Mouse (Mus musculus): ENCODE data around the gene Psmc2.

Psmc2 gene

DNA sequence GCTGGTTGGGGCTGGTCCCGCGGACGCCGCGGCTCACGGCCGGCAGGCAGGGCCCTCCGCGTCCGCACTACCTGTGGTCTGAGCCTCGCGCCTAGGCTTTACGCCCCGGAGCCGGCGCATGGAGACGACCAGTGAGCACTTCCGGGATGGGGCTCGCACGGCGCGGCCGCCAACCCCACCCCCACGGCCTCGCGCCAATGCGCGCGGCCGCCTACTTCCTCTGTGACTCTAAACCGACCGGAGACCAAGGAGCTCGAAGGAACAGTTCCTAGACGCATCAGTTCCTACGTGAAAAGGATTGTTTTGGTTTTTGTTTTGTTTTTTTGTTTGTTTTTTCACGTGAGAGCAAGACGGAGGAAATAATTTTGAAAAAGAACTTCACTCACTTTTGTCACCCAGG, at the start of gene Psmc2, which contains the start of gene Dnajc2:
TSS of gene Psmc2 (plus strand) at position 231 of the 400 bp plus-strand sequence.
TSS of gene Dnajc2 (minus strand) at position 199 of the 400 bp plus-strand sequence.
- DNase-seq (ENCODE audit: low spot score in 2 of 2), result peak; percentile 87 to 91

DNA sequence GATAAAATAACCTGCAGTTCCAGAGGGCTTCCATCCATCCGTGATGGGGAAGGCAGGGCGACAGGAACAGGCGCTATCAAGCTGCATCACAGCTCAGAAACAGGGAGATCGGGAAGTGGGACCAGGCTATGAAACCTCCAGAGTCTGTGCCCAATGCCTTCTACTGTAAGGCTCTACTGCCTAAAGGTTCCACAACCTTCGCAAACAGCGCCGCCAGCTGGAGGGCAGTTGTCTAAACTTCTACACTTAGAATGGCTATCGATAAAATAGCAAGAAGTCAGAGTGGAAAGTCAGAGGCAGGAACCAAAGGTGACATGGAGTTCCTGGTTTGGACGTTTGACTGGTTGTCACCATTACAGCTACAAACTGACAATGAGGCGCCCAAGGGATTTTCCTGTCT, 49.5 kb upstream of the Psmc2 start:
- DNase-seq (ENCODE audit: low spot score in 2 of 2), result peak; percentile 71 to 72

DNA sequence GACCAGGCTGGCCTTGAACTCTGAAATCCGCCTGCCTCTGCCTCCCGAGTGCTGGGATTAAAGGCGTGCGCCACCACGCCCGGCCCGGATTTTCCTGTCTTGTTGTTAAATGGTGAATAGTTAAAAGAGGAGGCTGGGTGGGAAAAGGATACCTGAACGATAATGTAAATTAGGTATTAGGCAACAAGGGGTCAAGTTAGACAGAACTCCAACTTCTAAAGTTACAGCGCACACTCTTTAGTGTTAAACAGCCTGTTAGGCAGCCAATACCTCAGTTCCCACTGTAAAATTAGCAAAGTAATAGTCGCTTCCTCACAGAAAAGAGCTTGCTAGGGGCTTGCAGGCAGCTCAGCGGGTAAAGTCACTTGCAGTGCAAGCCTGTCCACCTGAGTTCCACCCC, 49.0 kb upstream of the Psmc2 start:
- no peak for DNase-seq (ENCODE audit: low spot score in 2 of 2)

DNA sequence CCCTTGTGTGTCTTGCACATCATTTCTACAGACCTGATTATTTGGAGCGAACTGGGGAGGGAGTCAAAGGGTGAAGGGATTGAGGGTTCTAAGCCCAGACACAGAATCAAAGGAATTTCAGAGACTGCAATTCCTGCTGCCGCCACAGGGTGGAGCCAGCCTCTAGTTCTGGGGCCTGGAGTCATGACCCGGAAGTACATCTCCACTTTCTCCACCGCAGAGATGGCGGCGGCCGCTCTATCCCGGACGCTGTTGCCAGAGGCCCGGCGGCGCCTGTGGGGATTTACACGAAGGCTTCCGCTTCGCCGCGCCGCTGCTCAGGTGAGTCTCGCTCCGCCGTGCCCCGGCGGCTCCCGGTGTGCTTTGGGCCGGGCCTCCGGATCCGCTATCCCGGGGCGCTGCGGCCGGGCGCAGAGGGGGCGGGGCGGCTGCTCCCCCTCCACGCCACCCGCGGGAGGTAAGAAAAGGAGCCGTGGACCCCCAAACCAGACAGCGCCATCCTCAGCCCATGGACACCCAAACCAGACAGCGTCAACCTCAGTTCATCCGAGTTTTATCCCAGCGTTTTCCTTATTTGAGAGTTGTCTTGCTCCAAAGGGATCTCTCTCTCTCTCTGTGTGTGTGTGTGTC, 48.0 kb upstream of the Psmc2 start, which contains the start of gene Pmpcb:
TSS of gene Pmpcb (plus strand) at position 186 of the 630 bp plus-strand sequence.
- peak; percentile 78 to 82 for DNase-seq (ENCODE audit: low spot score in 2 of 2)

DNA sequence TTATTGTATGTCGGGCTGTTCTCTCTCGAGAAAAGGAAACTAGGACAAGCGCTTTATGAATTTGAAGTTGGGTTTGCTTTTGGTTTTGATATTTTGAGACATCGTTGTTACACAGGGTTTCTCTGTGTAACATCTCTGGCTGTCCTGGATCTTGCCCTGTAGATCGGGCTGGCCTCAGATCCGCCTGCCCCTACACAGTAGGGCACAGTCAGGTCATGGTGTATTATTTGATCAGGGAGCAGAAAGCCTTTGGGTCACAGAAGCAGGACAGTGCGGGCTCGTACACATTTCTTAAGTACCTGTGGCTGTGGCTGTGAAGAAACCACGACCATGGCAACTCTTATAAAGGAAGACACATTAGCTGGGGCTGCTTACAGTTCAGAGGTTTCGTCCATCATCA, 47.5 kb upstream of the Psmc2 start:
- no peak for DNase-seq (ENCODE audit: low spot score in 2 of 2)

DNA sequence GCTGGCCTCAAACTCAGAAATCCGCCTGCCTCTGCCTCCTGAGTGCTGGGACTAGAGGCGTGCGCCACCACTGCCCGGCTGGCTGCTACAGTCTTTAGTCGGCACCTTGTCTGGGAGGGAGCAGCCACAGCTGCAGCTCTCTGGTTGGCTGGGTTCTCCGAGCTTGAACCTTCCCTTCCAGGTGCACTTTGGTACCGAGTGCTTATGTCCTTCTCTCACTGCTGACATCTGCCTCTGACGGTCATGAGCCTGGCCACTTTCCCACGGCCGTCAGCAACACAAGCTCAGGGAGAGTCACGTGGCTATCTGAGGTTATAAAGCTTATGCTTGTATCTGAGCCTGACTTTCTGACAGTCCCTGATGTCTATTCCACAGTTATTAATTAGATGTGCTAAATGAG, 46.0 kb upstream of the Psmc2 start:
- no peak for DNase-seq (ENCODE audit: low spot score in 2 of 2)

DNA sequence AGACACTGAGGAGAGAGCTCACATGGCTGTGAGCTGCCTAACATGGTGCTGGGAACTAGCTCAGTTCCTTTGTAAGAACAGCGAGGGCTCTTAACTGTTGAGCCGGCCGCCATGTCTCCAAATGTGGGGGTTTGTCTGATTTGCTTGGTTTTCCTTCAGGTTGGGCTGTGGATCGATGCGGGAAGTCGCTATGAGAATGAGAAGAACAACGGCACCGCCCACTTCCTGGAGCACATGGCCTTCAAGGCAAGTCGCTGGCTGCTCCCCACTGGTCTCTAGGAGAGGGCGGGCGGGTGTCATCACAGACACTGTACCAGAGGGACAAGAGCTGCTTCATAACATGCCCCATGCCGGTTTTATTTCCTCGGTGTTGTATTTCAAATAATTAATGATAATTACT, 45.2 kb upstream of the Psmc2 start:
- DNase-seq (ENCODE audit: low spot score in 2 of 2), result no peak

DNA sequence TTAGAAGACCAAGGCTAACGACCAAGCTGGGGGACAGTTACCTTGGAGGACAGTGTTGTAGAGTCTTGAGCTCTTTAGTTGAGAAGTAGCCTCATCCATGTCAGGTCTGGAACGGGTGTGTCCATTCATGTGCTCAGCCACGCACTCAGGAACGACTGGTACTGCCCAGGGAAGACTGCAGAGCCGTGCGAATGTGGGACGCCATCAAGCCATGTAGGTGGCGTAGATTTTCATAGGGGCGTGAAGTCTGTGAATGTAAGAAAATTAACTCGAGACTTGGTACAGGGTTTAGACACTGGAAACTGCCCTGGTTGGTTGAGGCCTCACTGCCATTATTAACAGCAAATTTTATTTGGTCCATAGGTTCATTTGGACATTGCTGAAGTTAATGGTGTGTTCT, 41.5 kb upstream of the Psmc2 start:
- DNase-seq (ENCODE audit: low spot score in 2 of 2), result no peak

DNA sequence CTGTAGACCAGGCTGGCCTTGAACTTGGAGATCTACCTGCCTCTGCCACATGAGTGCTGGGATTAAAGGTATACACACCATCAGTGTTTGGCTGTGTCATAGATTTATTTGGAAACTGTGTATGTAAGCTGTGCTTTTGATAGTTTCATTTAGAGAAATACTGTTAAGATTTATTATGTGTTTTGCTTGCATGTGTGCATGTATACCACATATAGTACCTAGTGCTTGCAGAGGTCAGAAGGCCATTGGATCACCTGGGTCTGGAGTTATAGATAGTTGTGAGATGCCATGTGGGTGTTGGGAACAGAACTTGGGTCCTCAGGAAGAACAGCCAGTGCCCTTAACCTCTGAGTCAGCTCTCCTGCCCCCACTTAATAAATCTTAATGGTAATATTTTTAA, 40.4 kb upstream of the Psmc2 start:
- DNase-seq (ENCODE audit: low spot score in 2 of 2), result no peak

DNA sequence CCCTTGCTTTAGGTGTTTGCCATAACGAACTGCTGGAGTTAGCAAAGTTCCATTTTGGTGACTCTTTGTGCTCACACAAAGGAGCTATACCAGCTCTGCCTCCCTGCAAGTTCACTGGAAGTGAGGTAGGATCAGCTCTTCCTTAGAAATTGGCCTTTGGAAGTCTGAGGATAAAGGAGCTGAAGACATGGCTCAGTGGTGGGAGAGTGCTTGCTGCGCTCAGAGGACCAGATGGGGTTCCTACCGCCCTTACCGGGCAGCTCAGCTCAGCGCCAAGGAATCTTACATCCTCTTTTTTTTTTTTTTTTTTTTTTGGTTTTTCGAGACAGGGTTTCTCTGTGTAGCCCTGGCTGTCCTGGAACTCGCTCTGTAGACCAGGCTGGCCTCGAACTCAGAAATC, 39.1 kb upstream of the Psmc2 start:
- DNase-seq (ENCODE audit: low spot score in 2 of 2), result no peak

DNA sequence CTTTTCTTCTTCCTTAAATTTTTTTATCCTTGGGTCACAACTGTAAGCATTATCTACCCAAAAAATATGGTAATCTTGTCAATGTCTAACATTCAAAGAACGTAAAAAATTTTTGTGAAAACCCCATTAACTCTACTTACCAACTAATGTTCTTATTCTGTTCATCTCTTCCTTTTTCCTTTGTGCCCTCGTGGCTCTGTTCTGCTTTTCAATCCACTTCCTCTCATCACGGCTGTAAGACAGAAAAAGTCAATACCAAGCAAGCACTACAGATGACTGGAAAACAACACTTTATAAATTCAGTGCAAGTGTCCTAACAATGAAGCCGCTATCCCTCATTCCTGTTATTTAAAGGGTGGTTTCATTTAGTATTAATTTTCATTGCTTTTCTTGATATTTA, 16.6 kb upstream of the Psmc2 start:
- DNase-seq (ENCODE audit: low spot score in 2 of 2), result no peak

DNA sequence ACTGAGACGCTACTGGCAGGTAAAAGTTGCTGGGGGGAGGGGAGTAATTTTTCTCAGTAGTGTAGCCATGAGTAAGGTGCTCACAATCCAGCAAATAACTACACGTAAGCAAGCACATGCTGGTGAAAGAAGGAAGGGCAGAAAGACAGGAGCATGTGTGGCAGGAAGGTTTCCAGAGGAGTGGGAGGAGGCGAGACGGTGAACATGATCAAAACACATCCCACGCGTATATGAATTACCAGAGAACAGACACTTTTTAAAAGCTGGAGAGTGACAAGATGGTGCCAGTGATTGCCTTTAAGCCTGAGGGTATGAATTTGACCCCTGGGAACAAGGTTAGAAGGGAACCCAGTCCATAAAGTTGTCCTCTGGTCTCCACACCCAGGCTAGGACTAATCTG, 15.2 kb upstream of the Psmc2 start:
- no peak for DNase-seq (ENCODE audit: low spot score in 2 of 2)

DNA sequence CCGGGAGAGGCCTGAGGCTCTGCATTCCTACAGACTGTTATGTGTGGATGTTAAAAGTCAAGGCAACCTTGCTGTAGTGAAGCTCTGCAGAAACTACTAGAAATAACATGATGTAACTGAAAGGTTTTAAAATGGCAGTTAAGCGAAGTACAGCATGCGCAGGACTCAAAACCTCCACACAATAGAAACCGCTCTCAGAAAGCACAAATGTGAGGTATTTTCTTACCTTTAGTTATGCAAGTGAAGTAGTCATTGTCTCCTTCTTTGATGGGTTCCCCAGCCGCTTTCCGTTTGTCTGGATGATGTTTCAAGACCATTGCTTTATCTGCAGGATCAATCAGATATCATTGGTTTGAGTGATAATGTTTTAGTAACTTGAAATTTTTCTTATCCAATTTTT, 8.6 kb upstream of the Psmc2 start:
- no peak for DNase-seq (ENCODE audit: low spot score in 2 of 2)

DNA sequence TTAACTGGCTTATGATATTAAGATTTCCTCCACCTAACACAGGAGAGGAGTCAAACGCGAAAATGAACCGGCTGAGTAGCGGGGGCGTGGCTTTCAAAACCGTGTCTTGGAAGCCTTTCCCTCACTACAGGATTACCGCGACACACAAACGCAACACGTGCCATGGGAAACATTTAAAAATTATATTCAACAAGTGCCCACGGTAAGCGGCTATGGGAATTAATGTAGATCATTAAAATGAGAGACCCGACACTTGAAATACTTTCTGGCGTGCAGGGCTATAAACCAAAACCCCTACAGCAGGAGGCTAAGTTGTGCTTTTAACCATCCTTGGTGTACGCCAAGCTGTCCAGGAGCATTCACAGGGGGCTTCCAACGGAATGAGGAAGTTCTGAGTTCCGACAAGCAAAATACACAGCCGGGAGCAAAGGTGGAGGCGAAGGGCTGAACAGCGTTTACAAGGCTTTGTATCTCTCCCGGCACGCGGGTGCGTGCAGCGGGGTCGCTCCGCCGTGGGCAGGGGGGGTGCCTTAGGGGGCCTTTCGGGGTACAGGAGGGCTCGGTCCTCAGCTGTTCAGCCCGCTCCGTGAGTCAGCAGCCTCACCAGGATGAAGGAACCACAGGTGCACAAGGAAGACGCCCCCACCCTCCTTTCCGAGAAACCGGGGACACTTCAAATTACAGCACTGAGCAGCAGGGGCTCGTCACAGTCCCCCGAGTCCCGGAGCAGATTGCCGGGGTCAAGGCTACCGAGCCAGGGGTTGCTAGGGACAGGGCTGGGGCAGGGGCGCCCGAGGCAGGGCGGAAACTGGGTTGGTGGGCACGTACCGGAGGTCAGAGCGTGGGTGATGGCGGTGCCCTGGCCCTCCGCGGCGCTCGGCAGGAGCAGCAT, 676 bp upstream of the Psmc2 start:
- peak; percentile 3 to 13 for DNase-seq (ENCODE audit: low spot score in 2 of 2)

DNA sequence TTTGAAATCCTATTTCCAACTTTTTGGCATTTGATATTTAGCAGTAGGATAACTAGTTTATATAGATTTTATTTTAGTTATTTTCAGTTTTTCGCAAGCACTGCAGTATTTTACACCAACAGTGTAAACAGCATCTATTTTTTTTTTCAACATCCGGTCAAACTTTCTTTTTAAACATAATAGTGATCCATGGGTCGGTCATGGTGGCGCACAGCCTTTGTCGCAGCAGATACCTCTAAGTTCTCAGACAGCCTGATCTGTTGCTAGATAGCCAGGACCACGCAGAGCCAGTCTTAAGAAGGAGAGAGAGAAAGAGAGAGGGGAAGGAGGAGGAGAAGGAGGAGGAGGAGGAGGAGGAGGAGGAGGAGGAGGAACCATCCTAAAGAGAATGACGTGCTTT, 693 bp downstream of the Psmc2 start:
- no peak for DNase-seq (ENCODE audit: low spot score in 2 of 2)

DNA sequence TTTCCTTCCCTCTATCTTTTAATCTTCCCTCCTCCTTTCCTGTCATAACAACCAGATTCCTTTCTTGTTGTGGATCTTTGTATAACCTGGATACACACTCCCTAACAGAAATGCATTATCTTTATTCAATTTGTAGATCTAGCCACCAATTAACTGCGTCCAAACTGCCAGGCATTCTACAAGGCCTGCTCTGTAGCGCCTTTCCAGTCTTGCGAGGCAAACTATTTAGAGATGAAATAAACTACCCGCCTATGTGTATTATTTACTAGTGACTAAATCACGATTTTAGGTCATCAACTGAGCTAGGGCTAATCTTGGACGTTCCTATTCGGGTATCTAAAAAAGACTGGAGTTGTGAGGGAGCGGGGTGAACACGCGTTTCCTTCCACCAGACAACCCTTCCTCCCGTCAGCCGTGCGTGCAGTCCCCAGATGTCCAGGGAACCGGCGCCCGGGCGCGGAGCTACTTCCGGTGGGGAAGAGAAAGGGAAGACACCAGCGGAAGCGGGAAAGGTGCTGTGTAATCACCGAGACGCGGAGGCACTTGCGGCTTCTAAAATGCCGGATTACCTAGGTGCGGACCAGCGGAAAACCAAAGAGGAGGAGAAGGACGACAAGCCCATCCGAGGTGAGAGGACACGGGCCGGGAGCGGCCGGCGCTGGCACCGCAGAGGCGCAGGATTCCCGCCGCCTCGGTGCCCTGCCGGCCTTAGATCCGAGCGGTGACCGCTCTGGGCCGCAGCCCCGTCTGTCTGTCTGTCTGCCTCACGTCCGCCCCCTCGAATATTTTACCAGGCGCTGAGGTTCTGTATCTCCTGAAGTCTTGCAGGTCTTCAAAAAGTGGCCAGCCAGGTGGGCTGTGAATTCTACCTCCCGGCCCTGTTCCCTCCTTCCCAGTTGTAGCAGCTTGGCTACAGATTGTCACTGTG, 1.4 kb downstream of the Psmc2 start:
- peak; percentile 86 to 90 for DNase-seq (ENCODE audit: low spot score in 2 of 2)

DNA sequence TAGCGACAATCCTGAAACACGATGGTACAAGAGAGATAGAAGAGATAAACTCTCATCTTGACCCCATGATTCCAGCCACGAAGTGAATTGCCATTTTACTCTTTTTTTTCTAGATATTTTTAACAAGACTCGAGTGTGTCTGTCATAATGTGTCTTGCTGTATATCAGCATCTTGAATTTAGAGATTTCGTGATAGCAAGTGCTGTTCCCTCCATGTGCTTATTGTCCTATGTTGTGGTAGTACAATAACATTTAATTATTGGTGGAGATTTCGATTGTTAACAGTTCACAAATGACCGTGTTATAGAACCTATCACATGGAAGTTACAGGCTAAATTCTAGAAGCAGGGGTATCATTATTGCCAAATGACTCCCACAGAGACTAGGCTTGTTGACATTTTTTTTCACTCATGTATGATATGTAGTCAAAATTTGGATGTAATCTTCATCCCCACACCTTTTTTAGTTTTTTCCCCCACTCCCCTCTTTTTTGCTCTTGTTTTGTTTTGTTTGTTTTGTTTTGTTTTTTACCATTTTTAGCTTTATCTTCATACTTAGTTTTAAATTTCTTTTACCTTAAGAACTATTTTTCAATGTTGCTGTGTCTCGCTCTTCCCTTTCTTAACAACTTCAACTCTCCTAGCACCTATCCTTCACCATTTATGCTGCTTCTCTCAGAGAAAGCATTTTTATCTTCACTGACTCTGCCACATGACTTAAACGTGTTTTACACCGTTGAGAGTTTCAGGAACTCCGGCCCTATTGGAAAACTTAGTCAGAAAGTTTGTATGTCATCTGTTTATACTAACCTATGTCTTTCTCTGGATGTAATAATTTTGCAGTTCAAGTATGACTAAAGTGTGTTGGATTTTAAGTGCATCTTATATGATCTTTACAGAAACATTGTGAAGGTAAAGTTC, 2.4 kb downstream of the Psmc2 start:
- DNase-seq (ENCODE audit: low spot score in 2 of 2), result no peak

DNA sequence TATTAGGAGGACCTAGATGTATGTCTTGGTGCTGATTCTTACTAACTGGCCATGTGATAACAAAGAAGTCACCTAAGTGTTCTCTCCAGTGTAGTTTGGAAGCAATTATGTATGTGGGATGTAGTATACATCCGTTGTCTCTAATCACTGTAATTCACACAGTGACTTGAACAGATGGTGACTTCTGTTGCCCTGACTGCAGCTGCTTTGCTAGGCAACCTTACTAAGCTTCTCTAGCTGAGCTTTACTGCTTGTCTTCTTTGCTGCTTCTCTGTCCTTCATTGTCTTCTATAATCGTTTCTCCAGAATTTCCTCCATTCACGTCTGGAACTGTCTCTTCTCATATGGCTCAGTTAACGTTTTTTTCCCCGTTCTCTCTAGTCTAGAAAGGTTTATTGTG, 4.0 kb downstream of the Psmc2 start:
- no peak for DNase-seq (ENCODE audit: low spot score in 2 of 2)

DNA sequence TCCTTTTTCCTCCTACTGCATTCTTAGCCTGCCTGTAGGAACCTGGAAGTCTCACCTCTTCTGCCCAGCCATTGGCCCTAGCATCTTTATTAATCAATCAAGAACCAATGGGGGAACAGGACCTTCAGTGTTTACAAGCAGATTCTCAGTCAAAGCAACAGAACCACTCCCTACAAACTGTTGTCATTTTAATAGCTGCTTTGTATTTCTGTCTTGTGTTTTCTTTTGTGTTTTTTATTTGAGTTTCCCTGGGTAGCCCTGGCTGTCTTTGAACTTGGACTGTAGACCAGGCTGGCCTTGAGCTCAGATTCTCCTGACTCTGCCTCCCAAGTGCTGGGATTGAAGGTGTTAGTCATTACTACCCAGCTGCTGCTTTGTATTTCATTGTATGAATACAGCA, 7.1 kb downstream of the Psmc2 start:
- no peak for DNase-seq (ENCODE audit: low spot score in 2 of 2)

DNA sequence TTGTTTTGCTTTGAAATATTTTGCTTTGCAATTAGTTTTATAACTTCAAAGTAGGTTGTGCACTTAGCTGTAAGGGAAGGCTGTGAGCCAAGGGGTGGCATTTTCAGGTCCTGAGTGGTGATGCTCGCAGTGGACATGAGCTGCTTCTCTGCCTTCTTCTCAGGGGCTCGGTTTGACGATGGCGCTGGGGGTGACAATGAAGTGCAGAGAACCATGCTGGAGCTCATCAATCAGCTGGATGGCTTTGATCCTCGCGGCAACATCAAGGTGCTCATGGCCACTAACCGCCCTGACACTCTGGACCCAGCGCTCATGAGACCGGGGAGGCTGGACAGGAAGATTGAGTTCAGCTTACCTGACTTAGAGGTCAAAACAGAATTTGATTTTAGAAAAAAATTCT, 17.8 kb downstream of the Psmc2 start:
- no peak for DNase-seq (ENCODE audit: low spot score in 2 of 2)

DNA sequence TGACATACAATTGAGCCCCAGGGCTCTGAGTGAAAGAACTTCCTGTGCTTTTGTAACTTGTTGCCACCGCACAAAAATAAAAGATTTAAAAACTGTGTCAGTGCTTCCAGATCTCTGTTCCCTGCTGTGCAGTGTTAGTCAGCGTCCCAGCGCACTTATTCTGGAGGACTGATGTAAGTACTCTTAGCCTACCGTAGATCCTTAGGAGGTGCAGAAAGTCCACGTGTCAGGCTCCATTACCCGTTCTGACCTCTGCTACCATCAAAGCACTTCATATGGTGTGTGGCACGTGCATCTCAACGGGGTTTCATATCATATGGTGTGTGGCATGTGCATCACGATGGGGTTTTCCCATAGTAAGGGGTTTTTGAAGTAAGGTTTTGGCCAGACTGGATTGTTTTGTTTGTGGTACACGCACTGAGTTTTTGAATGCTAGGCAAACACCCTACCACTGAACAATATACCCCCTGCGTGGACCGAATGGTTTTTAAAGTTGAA, 18.7 kb downstream of the Psmc2 start:
- DNase-seq (ENCODE audit: low spot score in 2 of 2), result no peak

All from spleen, postnatal 36 days (tissue).